Mouse (Mus musculus): Measurements from ENCODE around the gene Gm8453. TPM values are rescaled to one million over a fixed set of nuclear protein-coding genes. Genes with fewer than 3 reads are reported as not detected.
"Not testable (repeated sequence)": the region's sequence is repeated elsewhere in the genome, so short reads cannot be mapped to it uniquely, and the experiment has no call there.

Gene Gm8453
- not detected in 2 replicates for polyA plus RNA-seq (2014; fragmentation: Nextera tagmentation; extraction: Ambion mirVana)

DNA sequence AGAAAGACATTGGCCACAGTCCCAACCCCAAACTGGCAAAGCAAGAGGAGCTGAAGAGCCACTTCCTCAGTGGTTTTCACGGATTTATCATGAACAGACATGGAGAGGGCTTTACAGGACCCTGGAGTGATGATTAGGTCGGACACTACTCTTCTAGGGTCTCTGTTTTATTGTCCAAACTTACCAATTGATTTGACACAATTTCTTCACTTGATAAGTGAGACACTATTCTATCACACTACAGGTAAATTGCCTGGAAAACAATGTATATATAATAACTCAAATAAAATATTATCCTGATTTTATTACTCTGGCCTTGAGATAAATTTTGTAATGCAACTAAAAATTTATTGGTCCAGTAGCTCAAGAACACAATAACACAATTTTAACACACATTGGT lies at the start of gene Gm8453:
Gene Gm8453 (minus strand): TSS at position 101 of the 400 bp plus-strand sequence.
- DNase-seq (ENCODE audit: low spot score); H3K4me2 ChIP-seq (ENCODE audit: low read depth, low read length, severe bottlenecking); H3K9ac ChIP-seq (ENCODE audit: low read length); H3K27me3 ChIP-seq (ENCODE audit: control insufficient read depth, insufficient read depth, low read length); H3K4me3 ChIP-seq (ENCODE audit: low read depth, low read length); H3K27ac ChIP-seq (ENCODE audit: low read depth, low read length); H3K4me1 ChIP-seq (replicated peaks; ENCODE audit: control insufficient read depth, insufficient read depth, low read length); H3K36me3 ChIP-seq (ENCODE audit: control insufficient read depth, insufficient read depth, low read length); H3K9me3 ChIP-seq (ENCODE audit: control insufficient read depth, low read length); ATAC-seq (replicated peaks; ENCODE audit: low FRiP score): not testable (repeated sequence)
- WGBS, result 27% methylated on average over 1 of the region's 2 CpGs

DNA sequence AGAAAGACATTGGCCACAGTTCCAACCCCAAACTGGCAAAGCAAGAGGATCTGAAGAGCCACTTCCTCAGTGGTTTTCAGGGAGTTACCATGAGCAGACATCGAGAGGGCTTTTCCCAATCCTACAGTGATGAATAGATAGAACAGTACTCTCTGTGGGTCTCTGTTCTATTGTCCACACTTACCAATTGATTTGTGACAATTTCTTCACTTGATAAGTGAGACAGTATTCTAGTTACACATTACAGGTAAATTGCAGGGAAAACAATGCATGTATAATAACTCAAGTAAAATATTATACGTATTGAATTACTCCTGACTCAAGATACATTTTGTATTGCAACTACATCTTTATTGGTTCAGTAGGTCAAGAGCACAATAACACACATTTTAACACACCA lies 28.1 kb downstream of the Gm8453 start, which contains the start of gene Gm8653:
Gene Gm8653 (minus strand): TSS at position 101 of the 400 bp plus-strand sequence.
- H3K27ac ChIP-seq (ENCODE audit: low read depth, low read length); H3K9me3 ChIP-seq (ENCODE audit: control insufficient read depth, low read length); H3K27me3 ChIP-seq (ENCODE audit: control insufficient read depth, insufficient read depth, low read length); ATAC-seq (replicated peaks; ENCODE audit: low FRiP score); H3K4me2 ChIP-seq (ENCODE audit: low read depth, low read length, severe bottlenecking); H3K4me3 ChIP-seq (ENCODE audit: low read depth, low read length); DNase-seq (ENCODE audit: low spot score); H3K36me3 ChIP-seq (ENCODE audit: control insufficient read depth, insufficient read depth, low read length); H3K4me1 ChIP-seq (replicated peaks; ENCODE audit: control insufficient read depth, insufficient read depth, low read length); H3K9ac ChIP-seq (ENCODE audit: low read length): not testable (repeated sequence)
- no CpG with 5 or more reads among the region's 2 CpGs for WGBS

DNA sequence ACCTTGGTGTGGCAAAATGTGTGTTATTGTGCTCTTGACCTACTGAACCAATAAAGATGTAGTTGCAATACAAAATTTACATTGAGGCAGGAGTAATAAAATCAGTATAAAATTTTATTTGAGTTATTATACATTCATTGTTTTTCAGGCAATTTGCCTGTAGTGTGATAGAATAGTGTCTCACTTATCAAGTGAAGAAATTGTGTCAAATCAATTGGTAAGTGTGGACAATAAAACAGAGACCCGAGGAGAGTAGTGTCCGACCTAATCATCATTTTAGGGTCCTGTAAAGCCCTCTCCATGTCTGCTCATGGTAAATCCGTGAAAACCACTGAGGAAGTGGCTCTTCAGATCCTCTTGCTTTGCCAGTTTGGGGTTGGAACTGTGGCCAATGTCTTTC lies 40.2 kb downstream of the Gm8453 start, which contains the start of gene Vmn1r143:
Gene Vmn1r143 (plus strand): TSS at position 301 of the 400 bp plus-strand sequence.
- not testable (repeated sequence) for DNase-seq (ENCODE audit: low spot score); H3K9me3 ChIP-seq (ENCODE audit: control insufficient read depth, low read length); H3K4me1 ChIP-seq (replicated peaks; ENCODE audit: control insufficient read depth, insufficient read depth, low read length); H3K27ac ChIP-seq (ENCODE audit: low read depth, low read length); H3K36me3 ChIP-seq (ENCODE audit: control insufficient read depth, insufficient read depth, low read length); H3K9ac ChIP-seq (ENCODE audit: low read length); H3K27me3 ChIP-seq (ENCODE audit: control insufficient read depth, insufficient read depth, low read length); H3K4me2 ChIP-seq (ENCODE audit: low read depth, low read length, severe bottlenecking); H3K4me3 ChIP-seq (ENCODE audit: low read depth, low read length); ATAC-seq (replicated peaks; ENCODE audit: low FRiP score)
- WGBS, result no CpG with 5 or more reads among the region's 3 CpGs

Other genes with a start within 250 kb of the Gm8453 start
- gene Vmn1r137, start 234.9 kb downstream of the Gm8453 start, polyA plus RNA-seq (2014; fragmentation: Nextera tagmentation; extraction: Ambion mirVana), result not detected in 2 replicates
- not detected in 2 replicates for gene Vmn1r138, start 200.6 kb downstream of the Gm8453 start, polyA plus RNA-seq (2014; fragmentation: Nextera tagmentation; extraction: Ambion mirVana)
- gene Gm6176, start 173.2 kb downstream of the Gm8453 start, polyA plus RNA-seq (2014; fragmentation: Nextera tagmentation; extraction: Ambion mirVana), result not detected in 2 replicates
- gene Vmn1r139, start 160.4 kb downstream of the Gm8453 start, polyA plus RNA-seq (2014; fragmentation: Nextera tagmentation; extraction: Ambion mirVana), result not detected in 2 replicates
- gene Gm16451, start 111.2 kb downstream of the Gm8453 start, polyA plus RNA-seq (2014; fragmentation: Nextera tagmentation; extraction: Ambion mirVana), result not detected in 2 replicates
- gene Gm10666, start 94.7 kb downstream of the Gm8453 start, polyA plus RNA-seq (2014; fragmentation: Nextera tagmentation; extraction: Ambion mirVana), result not detected in 2 replicates
- not detected in 2 replicates for gene Vmn1r142, start 65.4 kb downstream of the Gm8453 start, polyA plus RNA-seq (2014; fragmentation: Nextera tagmentation; extraction: Ambion mirVana)
- gene Vmn1r143, start 40.1 kb downstream of the Gm8453 start, polyA plus RNA-seq (2014; fragmentation: Nextera tagmentation; extraction: Ambion mirVana), result not detected in 2 replicates
- gene Gm8653, start 28.2 kb downstream of the Gm8453 start, polyA plus RNA-seq (2014; fragmentation: Nextera tagmentation; extraction: Ambion mirVana), result not detected in 2 replicates
- gene Gm4187, start 100.2 kb upstream of the Gm8453 start, polyA plus RNA-seq (2014; fragmentation: Nextera tagmentation; extraction: Ambion mirVana), result not detected in 2 replicates
- not detected in 2 replicates for gene Gm8660, start 141.6 kb upstream of the Gm8453 start, polyA plus RNA-seq (2014; fragmentation: Nextera tagmentation; extraction: Ambion mirVana)
- not detected in 2 replicates for gene Vmn1r148, start 184.1 kb upstream of the Gm8453 start, polyA plus RNA-seq (2014; fragmentation: Nextera tagmentation; extraction: Ambion mirVana)
- gene Vmn1r149, start 208.7 kb upstream of the Gm8453 start, polyA plus RNA-seq (2014; fragmentation: Nextera tagmentation; extraction: Ambion mirVana), result not detected in 2 replicates
- gene Gm10665, start 234.6 kb upstream of the Gm8453 start, polyA plus RNA-seq (2014; fragmentation: Nextera tagmentation; extraction: Ambion mirVana), result not detected in 2 replicates

All from forebrain, embryonic 11.5 days (tissue).